Mouse (Mus musculus) erythroblast, embryonic 14.5 days (primary cell): ENCODE measurements at regions not wholly inside any gene's neighbourhood (a gene's known extent, or its start where the extent isn't known, plus 50 kb on each side); places are given as distances from the start of the nearest gene placed in this dataset.

Experiments used
- GATA1 ChIP-seq: IDR thresholded peaks from 2 replicates; pipeline ENCODE4 v1.6.1; 2012; ENCODE audit warnings: low read length, inconsistent platforms, mixed read lengths
- TAL1 ChIP-seq: IDR thresholded peaks from 3 replicates; pipeline ENCODE4 v1.6.1; 2012; ENCODE audit warnings: low read length, inconsistent platforms, mixed read lengths

DNA sequence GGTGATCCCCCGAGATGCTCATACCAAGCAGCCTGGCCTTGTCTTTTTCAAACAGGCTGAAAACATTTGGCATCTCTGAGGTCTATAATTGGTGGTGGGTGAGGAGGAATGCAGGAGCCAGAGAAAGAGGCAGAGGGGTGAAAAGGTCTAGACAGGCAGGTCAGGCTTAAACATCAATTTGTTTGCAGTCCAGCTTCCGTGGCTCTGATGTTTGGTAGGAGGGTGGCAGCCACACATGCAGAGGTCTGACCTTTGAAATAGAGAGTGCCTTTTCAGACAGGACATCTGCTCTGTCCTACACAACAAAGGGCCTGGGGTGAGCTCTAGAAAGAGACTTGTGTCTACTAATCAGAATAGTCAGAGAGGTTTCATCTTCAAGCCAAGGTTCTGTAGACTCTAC, 256.8 kb downstream of the Rybp start:
- TF ChIP-seq GATA1: no peak
- no peak for TF ChIP-seq TAL1
